Mouse (Mus musculus) limb, embryonic 12.5 days (tissue): Measurements from ENCODE around the gene Btc. TPM values are rescaled to one million over a fixed set of nuclear protein-coding genes. Genes with fewer than 3 reads are reported as not detected.

ENCODE experiments used
- ATAC-seq: fragments of 200-750 bp; cut with Nextera tagmentation; 2 replicates; pipeline ENCODE4 v1.8.0; 2017; ENCODE audit warnings: low read depth, moderate TSS enrichment; ENCODE audit not compliant: insufficient number of reproducible peaks, insufficient read depth, low FRiP score, low TSS enrichment
- H3K27ac ChIP-seq: fragments of 300-500 bp; sonication (generic); 2 replicates; pipeline ENCODE4 v1.5.1; 2016; ENCODE audit warnings: mild to moderate bottlenecking, moderate library complexity
- H3K27me3 ChIP-seq: fragments of 300-500 bp; sonication (generic); 2 replicates; pipeline ENCODE4 v1.6.1; 2016; ENCODE audit warnings: mild to moderate bottlenecking, moderate library complexity
- H3K36me3 ChIP-seq: fragments of 300-500 bp; sonication (generic); 2 replicates; pipeline ENCODE4 v1.6.1; 2016; ENCODE audit warnings: mild to moderate bottlenecking, moderate library complexity
- H3K4me1 ChIP-seq: fragments of 300-500 bp; sonication (generic); replicated peaks from 2 replicates; pipeline ENCODE4 v1.6.1; 2016
- H3K4me2 ChIP-seq: fragments of 300-500 bp; sonication (generic); 2 replicates; pipeline ENCODE4 v1.6.1; 2016; ENCODE audit warnings: mild to moderate bottlenecking, moderate library complexity
- H3K4me3 ChIP-seq: fragments of 300-500 bp; sonication (generic); replicated peaks from 2 replicates; pipeline ENCODE4 v1.5.1; 2016; ENCODE audit warnings: mild to moderate bottlenecking
- H3K9ac ChIP-seq: fragments of 300-500 bp; sonication (generic); replicated peaks from 2 replicates; pipeline ENCODE4 v1.6.1; 2016; ENCODE audit warnings: mild to moderate bottlenecking, moderate library complexity
- H3K9me3 ChIP-seq: fragments of 300-500 bp; sonication (generic); 2 replicates; pipeline ENCODE4 v1.6.1; 2016; ENCODE audit warnings: mild to moderate bottlenecking, moderate library complexity
- WGBS: fragments of 180-500 bp; shearing (Covaris S2); methylation state at CpG from one replicate; pipeline ENCODE4 v1.1.7; 2016; 5-methylcytosine and 5-hydroxymethylcytosine counted together
- polyA plus RNA-seq: library from polyadenylated mRNA; unstranded; fragments of >200 nt; fragmentation: Nextera tagmentation; extraction: Ambion mirVana; gene quantifications from 2 replicates; pipeline ENCODE4 v1.2.1, GENCODE M21; 2016

Btc gene
- polyA plus RNA-seq, 1 experiment from 2014 or later = 0.70 TPM

GRCm38 (mm10) chr5:91313971-91314370 lies 88.8 kb downstream of the Btc start:
- Histone ChIP-seq H3K4me3 (no peak overlapping the region), H3K9me3 (no peaks in the 10 kb centered on the region), H3K27me3 (no peaks in the 10 kb centered on the region), H3K4me2 (no peak overlapping the region), H3K27ac (no peak overlapping the region), H3K4me1 (no peaks in the 10 kb centered on the region), H3K36me3 (no peaks in the 10 kb centered on the region), H3K9ac (no peak overlapping the region)
- ATAC-seq = no peak
- WGBS = 76% methylated on average over 4 of the region's 4 CpGs

- 48% methylated on average over 4 of the region's 4 CpGs for WGBS
- no peaks in the 10 kb centered on the region for H3K36me3 ChIP-seq
- H3K4me2 ChIP-seq = no peak overlapping the region
- no peaks in the 10 kb centered on the region for H3K27me3 ChIP-seq
- H3K9me3 ChIP-seq = no peaks in the 10 kb centered on the region
- H3K4me3 ChIP-seq = no peak overlapping the region
- no peak overlapping the region for H3K9ac ChIP-seq
- no peak for ATAC-seq
- H3K27ac ChIP-seq = no peak overlapping the region
- H3K4me1 ChIP-seq = no peaks in the 10 kb centered on the region
Measured at GRCm38 (mm10) chr5:91311767-91312166, 91.0 kb downstream of the Btc start.

- Histone ChIP-seq H3K9me3 (no peaks in the 10 kb centered on the region), H3K4me2 (no peak overlapping the region), H3K36me3 (no peaks in the 10 kb centered on the region), H3K9ac (no peak overlapping the region), H3K4me3 (no peak overlapping the region), H3K27ac (no peak overlapping the region), H3K27me3 (no peaks in the 10 kb centered on the region), H3K4me1 (no peaks in the 10 kb centered on the region)
- no peak for ATAC-seq
- 75% methylated on average over 7 of the region's 7 CpGs for WGBS
Measured at GRCm38 (mm10) chr5:91308576-91308975, 94.2 kb downstream of the Btc start.

- ATAC-seq = no peak
- Histone ChIP-seq H3K4me1 (no peaks in the 10 kb centered on the region), H3K4me3 (no peak overlapping the region), H3K4me2 (no peak overlapping the region), H3K36me3 (no peaks in the 10 kb centered on the region), H3K9ac (no peak overlapping the region), H3K27me3 (no peaks in the 10 kb centered on the region), H3K9me3 (no peaks in the 10 kb centered on the region), H3K27ac (no peak overlapping the region)
- WGBS = 26% methylated on average over 1 of the region's 1 CpGs
Measured at GRCm38 (mm10) chr5:91307907-91308306, 94.9 kb downstream of the Btc start.

Other genes with a start within 250 kb of the Btc start
- gene Parm1, start 114.6 kb upstream of the Btc start, polyA plus RNA-seq = 12.1 and 13.5 TPM in 2 replicates